Mouse (Mus musculus) erythroid progenitor cell, adult 5-6 weeks (primary cell): Measurements from ENCODE around the gene Fam131b. TPM values are rescaled to one million over a fixed set of nuclear protein-coding genes. Genes with fewer than 3 reads are reported as not detected.

Experiments
- ATAC-seq: replicated peaks from 2 replicates; pipeline ENCODE4 v1.8.0; 2016; ENCODE audit warnings: moderate number of reproducible peaks, mild to moderate bottlenecking, moderate TSS enrichment, inconsistent platforms; ENCODE audit not compliant: poor library complexity, low FRiP score, severe bottlenecking
- total RNA-seq, 2 experiments: library from RNA; stranded (forward) in 1 of 2; stranded (reverse) in 1 of 2; fragments of 150-400 nt in 1 of 2; fragments of 186-747, 209-891 nt in 1 of 2; gene quantifications; 2 replicates each; pipeline versions ENCODE4 v1.2.3 to v1.2.4; 2015 to 2017; ENCODE audit warnings: low replicate concordance in 2 of 2

The Fam131b gene
- total RNA-seq, 2 experiments from 2014 or later, result not detected

GRCm38 (mm10) chr6:42339189-42339588, 14.7 kb upstream of the Fam131b start:
- no peak for ATAC-seq

DNA sequence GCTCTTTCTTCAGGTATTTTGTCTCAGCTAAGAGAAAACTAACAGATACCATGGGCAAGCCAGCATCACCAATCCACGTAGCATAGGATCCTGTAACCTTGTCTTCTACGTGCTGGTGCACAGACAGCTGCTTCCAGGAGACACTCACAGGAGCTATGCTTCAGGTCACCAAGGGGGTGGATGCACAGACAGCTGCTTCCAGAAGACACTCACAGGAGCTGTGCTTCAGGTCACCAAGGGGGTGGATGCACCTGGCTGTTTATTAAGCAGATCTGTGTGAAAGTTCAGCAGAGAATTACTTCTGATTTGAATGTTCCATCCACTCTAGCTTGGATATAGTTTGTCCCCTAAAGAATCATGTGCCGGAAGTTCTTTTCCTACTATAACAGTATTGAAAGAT, 6.5 kb upstream of the Fam131b start:
- ATAC-seq, result no peak

GRCm38 (mm10) chr6:42330216-42330615, 5.8 kb upstream of the Fam131b start:
- ATAC-seq, result no peak

DNA sequence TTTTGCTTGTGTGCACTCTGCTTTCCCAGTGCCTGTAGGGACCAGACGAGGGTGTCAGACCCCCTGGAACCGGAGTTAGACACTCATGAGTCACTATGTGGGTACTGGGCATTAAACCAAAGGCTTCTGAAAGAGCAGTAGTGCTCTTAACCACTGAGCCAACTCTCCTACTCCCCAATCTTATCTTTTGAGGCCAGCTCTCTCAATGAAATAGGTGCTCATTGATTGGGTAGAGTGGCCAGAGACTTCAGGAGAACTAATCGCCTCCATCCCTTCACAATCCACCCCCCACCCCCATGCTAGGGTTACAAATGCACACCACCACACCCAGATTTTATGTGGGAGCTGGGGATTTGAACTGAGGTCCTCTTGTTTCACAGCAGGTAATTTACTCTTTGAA, 4.3 kb upstream of the Fam131b start:
- ATAC-seq, result no peak

GRCm38 (mm10) chr6:42326509-42326908, 2.1 kb upstream of the Fam131b start:
- no peak for ATAC-seq

GRCm38 (mm10) chr6:42325268-42325609, 796 bp upstream of the Fam131b start:
- ATAC-seq, result 0 out of 2 replicates have a peak, but pooled peaks have one; percentile 34

- ATAC-seq, result no peak
Measured at GRCm38 (mm10) chr6:42324067-42324481, 369 bp downstream of the Fam131b start.

- no peak for ATAC-seq
Measured at GRCm38 (mm10) chr6:42323371-42324066, 924 bp downstream of the Fam131b start.

GRCm38 (mm10) chr6:42318293-42318692, 6.2 kb downstream of the Fam131b start:
- no peak for ATAC-seq

DNA sequence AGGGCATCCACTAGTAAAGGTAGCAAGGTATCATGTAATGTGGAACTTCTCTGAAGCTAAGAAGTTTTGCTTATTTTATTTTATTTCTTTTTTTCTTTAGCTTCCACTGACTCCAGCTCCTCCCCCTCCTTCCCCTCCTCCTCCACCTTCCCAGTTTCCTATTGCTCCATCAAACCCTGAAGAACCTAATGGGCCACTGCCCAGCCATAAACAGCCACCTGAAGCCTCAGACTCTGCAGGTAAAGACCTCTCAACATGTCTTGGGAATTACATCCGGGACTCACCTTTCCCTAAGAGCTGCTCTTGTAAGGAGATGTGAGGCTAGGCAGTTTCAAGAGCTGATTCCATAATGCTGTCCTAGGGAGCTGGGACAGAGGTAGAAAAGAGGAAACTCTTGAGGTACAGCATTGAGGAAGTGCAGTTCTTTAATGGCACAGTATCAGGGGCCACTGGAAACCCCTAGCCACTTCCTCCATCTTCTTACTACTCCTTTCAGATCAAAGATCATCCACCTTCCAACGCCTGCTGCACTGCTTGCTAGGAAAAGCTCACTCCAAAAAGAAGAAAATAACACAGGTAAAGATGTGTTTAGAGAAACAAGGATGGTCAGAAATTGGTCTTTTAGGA, 13.9 kb downstream of the Fam131b start:
- ATAC-seq, result no peak

- ATAC-seq, result no peak
Measured at GRCm38 (mm10) chr6:42309816-42310378, 14.5 kb downstream of the Fam131b start.

DNA sequence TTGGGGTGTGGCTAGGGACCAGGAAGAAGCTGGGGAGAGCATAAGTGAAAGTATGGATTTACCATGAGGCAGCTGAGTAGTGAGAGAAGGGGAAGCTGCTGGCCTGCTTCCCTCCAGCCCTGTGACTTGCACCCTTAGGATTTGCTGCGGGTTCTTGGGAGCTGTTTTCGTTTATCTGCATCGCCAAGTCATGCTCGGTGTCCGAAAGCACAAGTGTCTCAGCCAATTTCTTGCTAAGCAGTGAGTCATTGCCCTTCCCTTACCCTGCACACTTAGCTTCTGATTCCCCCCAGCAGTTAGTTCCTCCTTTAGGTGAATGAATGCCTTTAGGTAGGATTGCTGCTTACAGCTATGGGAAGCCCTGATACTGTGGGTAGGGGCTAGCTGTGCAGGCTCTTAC, 25.1 kb downstream of the Fam131b start:
- ATAC-seq, result no peak

DNA sequence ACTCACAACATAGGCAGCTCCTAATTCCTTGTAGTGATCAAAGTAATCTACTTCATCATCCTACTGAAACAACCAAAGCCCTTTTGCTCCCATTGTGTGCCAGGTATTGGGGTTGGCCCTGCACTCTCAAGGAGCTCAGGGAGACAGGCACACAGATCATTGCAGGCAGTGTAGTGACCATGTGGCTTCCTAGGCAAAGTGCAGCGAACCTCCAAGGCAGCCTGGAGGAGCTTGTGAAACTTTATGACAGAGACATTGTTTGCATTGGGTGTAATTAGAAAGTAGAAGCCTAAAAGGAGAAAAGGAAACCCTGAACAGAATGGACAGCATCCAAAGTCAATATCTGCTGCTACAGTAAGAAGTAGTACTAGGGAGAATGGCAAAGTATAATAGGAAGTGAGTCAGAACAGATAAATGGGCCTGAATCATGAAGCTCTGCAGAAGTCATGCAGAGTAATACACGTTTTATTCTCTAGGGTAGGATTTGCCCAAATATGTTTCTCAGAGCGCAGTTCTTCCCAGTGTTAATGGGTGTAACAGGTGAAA, 28.8 kb downstream of the Fam131b start:
- ATAC-seq, result no peak

GRCm38 (mm10) chr6:42293327-42293726, 31.1 kb downstream of the Fam131b start:
- ATAC-seq, result no peak

- ATAC-seq, result no peak
Measured at GRCm38 (mm10) chr6:42287562-42287961, 36.9 kb downstream of the Fam131b start.

DNA sequence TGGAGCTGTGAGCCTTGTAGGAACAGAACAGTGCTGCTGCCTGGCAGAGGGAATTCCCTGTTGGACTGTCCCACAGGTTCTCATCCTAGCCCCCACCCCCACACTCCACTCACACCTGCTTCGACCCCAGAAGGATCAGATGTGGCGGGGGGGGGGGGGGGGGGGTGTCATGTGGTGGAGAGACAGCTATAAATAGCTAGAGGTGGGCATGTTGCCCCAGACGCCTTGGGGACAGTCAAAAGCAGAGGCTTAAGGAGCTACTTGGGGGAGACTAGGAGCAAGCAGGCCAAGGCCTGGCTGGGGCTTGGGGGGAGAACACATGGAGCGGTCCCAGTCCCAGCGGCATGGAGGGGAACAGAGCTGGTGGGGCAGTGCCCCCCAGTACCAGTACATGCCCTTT, 38.0 kb downstream of the Fam131b start, which contains the start of gene Clcn1:
Gene Clcn1 (plus strand): TSS at position 238 of the 400 bp plus-strand sequence.
- no peak for ATAC-seq

DNA sequence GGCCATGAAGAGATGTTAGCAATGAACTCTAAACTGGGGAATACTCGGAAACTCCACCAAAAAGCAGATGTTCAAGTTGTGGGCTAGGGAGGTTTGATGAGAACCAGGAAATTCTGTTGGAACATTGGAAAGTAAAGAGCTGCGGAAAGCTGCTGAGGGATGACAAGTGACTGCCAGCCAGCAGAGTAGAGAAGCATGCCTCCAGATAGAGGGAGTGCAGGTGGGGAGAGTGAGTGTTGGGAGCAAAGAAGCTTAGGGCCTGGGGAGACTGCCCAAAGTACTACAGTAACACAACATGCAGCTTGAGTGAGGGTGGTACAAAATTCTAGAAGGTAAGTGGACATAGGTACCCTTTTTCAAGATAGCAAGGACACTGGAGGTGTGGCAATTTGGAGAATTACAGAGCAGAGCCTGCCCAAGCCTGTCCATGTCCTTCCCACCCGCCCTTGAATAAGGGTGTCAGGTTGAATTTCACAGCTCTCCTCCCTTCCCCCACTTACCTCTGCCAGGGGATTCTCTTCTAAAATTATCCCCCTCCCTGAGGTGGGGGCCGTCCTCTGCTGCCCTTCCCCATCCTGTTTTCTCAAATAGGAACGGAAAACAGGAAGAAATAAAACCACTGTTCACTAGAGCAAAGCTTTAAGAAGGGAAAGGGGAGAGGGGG, 41.4 kb downstream of the Fam131b start:
- ATAC-seq, result no peak

GRCm38 (mm10) chr6:42276151-42276550, 48.3 kb downstream of the Fam131b start:
- no peak for ATAC-seq

GRCm38 (mm10) chr6:42270817-42271216, 53.6 kb downstream of the Fam131b start:
- ATAC-seq, result no peak
